Mouse (Mus musculus) layer of hippocampus, adult 11-12 months (tissue): ENCODE measurements at regions not wholly inside any gene's neighbourhood (a gene's known extent, or its start where the extent isn't known, plus 50 kb on each side); places are given as distances from the start of the nearest gene placed in this dataset.

Experiments
- DNase-seq: peaks from one replicate; pipeline ENCODE4 v3.0.0; 2022; ENCODE audit warnings: low spot score

DNA sequence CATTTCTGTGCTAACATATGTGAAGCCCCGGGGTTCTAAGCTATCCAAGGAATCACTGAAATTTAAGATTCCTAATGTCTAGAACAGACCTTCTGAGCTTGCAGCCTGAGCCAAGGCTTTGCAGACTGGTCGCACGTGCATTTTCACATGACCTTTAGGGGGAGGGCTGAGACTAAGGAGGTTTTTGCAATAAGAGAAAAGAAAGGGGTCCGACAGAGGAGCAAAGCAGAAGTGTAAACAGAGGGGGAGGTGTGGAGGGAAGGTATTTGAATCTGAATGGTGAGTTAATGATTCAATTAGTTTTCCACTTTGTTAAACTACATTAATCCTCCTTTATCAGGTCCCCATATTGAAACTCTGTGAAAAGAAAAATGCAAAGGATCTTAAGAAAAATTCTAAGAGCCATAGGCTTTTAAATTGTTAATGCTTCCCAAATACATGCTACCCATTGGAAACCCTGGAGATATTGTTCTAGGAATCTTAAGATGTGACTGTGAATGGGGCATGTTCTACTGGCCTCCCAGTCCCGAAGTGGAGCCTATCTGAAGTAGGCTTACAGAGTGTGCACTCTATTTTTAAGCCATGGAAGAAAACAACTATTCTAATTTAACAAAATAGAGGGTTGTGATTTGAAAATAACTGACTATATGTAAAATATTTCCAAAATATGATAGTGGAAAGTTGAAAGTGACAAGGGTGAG is 322.9 kb downstream of the Epha7 start:
- no peak for DNase-seq

DNA sequence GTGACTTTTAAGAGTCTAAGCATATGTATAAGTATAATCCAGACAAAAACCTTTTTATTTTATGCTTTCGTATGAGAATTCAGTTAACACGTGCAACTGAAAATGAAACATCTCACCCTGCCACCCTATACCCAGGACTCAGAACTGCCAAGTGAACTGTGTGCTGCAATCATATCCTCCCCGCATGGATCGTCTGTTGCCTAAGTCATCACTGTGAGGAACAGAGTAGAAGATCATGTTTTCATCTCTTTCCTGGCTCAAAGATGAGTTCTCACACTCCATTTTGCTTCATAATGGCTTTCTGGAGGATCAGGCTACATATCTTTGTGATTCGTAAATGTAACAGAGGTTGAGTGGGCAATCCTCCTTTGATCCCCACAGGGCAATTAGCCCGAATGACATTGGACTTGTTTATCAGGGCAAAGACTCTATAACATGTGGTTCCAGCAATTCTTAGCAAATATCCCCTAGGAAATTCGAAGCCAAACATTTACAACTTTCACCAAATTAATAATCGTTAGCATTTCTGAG is 325.9 kb downstream of the Epha7 start:
- DNase-seq, result no peak

DNA sequence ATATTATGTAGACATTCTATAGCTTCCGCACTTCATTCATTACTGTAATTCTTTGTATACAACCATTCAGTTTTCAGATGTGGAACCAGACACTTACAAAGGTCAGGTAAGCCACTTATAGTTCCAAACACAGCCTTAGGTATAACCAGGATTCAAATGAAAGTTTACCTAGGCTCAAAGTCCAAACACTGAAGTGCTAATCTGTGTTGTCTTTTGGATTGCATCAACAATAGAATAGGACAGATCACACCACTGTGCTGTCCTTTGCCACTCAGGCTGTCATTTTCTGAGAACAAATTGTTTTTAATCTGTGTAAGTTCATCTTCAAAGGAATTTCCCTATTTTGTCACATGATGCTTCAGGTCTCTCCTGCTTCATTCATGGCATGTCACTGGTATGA is 330.5 kb downstream of the Epha7 start:
- DNase-seq, result no peak

DNA sequence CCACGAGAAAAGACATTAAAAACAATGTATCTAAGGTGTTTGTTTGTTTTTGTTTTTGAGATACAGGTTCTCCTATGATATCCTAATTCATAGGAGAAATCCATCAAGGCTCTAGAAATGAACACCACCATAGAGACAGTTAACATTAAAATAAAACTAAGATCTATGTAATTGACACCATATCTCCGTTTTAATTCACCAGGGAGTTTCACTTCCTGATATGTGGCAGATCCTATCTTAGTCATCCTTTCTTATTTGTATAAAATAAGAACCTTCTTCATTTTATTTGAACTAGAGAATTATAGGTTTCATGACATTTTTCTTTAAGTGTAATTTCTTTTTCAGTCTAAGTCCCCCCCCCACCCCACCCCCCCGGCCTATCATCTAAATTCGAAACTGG is 332.3 kb downstream of the Epha7 start:
- DNase-seq, result no peak

DNA sequence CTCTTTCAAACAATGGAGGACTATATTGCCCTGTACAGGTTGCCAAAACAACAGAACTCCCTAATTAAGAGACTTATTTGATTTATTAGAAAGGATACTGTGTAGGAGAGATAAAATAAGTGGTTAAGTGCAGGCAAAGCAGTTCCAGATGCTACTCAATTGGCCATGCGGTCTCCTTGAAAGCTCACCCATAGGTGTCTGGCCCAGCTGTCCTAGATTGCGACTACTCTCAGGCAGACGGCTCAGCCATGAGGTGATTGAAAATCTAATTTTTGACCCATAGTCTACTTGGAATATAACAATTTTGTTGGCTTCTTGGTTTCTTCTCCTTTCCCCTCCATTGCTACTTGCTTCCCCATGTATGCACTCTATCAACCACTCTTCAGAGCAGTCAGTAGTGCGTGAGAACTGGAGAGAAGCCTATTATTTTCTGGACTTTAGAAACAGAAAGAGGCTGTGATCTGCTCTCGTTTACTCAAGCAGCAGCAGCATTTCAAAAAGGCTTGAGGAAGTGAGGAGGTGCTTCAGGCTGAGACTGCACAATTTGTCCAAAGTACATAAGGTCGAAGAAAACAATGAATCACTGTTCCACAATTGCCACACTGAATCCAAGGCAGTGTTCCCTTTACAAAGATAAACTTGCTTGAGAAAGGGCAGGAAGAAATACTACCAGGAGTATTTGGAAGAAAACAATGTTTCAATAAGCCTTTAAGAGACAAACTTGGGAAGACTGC is 339.4 kb downstream of the Epha7 start:
- no peak for DNase-seq

DNA sequence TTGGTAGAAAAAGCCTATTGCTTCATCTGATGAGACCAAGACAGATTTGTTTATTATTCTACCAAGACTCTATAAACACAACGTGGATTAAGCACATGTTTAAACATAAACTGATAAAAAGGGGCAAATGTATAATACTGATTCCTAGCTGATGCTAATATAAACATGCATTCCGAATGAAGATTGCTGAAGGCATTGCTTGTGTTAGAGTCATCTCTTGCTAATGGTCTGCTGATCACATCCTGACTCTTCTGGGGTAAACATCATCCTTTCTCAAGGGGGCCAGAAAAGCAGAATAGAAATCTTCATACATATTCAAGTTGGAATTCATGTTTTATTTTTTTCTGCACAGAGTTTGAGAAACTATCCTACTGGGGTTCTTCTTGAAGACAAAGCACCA is 369.6 kb downstream of the Epha7 start:
- no peak for DNase-seq

DNA sequence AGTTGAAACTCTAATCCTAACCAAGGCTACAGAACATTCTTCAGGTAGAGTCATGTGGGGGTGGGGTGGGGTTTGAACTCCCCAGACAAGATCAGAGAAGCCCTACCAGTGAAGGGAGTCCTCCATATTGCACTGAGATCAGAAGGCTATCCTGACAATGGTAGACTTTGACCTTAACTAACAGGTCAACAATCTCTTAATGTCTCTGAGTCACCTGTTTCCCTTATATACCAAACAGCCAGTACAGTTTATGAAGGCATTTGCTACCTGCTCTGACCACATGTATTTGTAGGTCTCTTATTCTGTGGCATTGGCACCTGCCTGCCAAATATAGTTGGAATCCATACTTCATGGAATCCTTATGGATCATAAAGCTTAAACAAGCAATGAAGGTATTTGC is 370.5 kb downstream of the Epha7 start:
- no peak for DNase-seq

DNA sequence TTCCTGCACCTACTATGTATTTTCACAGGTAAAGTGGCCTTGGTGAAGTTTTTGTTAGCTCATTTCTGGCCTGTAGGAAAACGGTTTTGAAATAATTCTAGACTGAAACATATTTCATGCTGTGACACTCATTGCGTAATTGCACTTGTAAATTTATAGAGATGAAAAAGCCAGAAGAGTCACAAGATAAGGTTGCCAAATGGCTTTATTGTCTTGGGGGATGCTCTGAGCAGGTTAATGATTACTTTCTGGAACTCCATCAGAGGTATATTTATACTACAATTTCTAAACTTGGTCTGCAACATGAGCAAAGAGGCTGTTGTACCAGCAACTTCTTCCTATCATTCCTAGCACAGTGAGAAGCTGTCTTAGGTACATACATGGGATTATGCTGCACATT is 370.9 kb downstream of the Epha7 start:
- DNase-seq, result no peak

DNA sequence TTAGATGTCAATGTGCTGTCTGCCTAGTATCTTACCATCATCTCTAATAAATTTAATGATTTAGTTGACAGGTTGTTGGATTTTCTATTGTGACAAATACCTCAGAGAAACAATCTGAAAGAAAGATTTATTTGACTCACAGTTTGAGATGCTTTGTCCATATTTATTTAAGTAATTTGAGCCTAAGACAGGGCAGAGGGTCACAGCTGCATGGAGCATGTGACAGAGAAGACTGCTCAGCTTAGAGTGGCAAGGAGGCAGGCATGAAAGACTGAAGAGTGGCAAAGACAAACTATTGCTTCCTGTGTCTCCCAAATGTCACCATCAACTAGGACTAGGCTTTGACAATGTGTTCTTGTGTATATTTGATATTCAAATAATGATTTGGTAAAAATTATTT is 388.0 kb downstream of the Epha7 start:
- no peak for DNase-seq
